Mouse (Mus musculus) stomach, embryonic 15.5 days (tissue): ENCODE data around the gene Ttc32. TPM values are rescaled to one million over a fixed set of nuclear protein-coding genes. Genes with fewer than 3 reads are reported as not detected.
A peak's percentile ranks its signal among the peaks of the same experiment; 100 is the strongest.

ENCODE experiments used
- ATAC-seq: fragments of 200-750 bp; cut with Nextera tagmentation; 2 replicates; pipeline ENCODE4 v1.8.0; 2017; ENCODE audit warnings: low read depth, moderate number of reproducible peaks, moderate TSS enrichment; ENCODE audit not compliant: insufficient read depth, low FRiP score
- H3K27ac ChIP-seq: fragments of 300-500 bp; sonication (generic); 2 replicates; pipeline ENCODE4 v1.5.1; 2015; ENCODE audit warnings: mild to moderate bottlenecking, inconsistent platforms
- H3K27me3 ChIP-seq: fragments of 300-500 bp; sonication (generic); replicated peaks from 2 replicates; pipeline ENCODE4 v1.6.1; 2015; ENCODE audit warnings: inconsistent platforms
- H3K36me3 ChIP-seq: fragments of 300-500 bp; sonication (generic); 2 replicates; pipeline ENCODE4 v1.6.1; 2015; ENCODE audit warnings: inconsistent platforms
- H3K4me1 ChIP-seq: fragments of 300-500 bp; sonication (generic); 2 replicates; pipeline ENCODE4 v1.6.1; 2015; ENCODE audit warnings: inconsistent platforms
- H3K4me2 ChIP-seq: fragments of 300-500 bp; sonication (generic); 2 replicates; pipeline ENCODE4 v1.6.1; 2015; ENCODE audit warnings: mild to moderate bottlenecking, inconsistent platforms
- H3K4me3 ChIP-seq: fragments of 300-500 bp; sonication (generic); replicated peaks from 2 replicates; pipeline ENCODE4 v1.5.1; 2015; ENCODE audit warnings: inconsistent platforms
- H3K9ac ChIP-seq: fragments of 300-500 bp; sonication (generic); 2 replicates; pipeline ENCODE4 v1.6.1; 2015; ENCODE audit warnings: inconsistent platforms
- H3K9me3 ChIP-seq: fragments of 300-500 bp; sonication (generic); 2 replicates; pipeline ENCODE4 v1.6.1; 2016; ENCODE audit warnings: inconsistent platforms
- WGBS: fragments of 180-500 bp; shearing (Covaris S2); methylation state at CpG from one replicate; pipeline ENCODE4 v1.1.7; 2015; 5-methylcytosine and 5-hydroxymethylcytosine counted together
- polyA plus RNA-seq: library from polyadenylated mRNA; unstranded; fragments of >200 nt; fragmentation: Nextera tagmentation; extraction: Ambion mirVana; gene quantifications from 2 replicates; pipeline ENCODE4 v1.2.1, GENCODE M21; 2015

The Ttc32 gene
- polyA plus RNA-seq, result 24.6 and 28.1 TPM in 2 replicates

DNA sequence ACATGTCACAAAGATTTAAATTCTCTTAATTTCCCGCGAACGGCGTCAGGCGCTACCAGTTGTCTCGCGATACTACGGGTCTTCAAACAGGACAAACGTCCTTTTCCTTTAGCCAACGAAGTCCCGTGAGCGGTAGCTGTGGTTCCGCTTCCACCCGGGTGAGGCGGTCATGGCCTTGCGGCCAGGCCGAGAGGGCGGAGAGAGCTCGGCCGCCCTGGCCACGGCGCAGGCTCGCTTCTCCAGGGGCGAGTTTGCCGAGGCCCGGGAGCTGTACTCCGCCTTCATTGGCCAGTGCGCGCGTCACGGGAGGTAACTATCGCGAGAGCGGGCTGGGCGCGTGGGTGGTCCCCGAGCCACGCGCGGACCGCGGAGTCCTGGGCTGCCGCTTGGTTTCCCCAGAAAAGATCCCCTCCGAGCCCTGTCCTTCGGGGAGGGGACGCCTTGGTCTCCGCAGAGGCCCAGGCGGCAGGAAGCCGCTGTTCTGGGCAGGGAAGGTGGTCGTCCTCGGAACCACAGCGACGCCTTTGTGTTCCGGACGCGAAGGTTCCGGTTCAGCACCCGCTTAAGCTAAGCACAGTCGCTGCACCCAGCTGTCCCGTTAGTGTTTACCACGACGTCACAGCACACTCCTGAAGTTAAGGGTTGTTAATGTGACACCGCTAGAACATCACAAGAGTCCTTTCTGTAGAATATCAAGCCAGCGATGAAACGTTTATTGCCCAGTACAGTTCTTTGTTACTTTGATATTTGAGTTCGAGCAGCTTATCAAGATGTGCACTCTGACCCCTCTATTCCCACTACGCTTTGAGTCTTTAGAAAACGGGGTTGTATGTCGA is at the start of gene Ttc32:
Ttc32 (plus strand) TSS at position 110 of the 836 bp plus-strand sequence.
- no peaks in the 10 kb centered on the region for H3K9me3 ChIP-seq
- peak within 1 kb of the TSS; percentile 64; the same call in 1 of the 2 replicates for H3K9ac ChIP-seq
- under 1% methylated on average over 69 of the region's 69 CpGs for WGBS
- no peaks in the 10 kb centered on the region for H3K27me3 ChIP-seq
- no peaks in the 10 kb centered on the region for H3K36me3 ChIP-seq
- 0 out of 2 replicates have a peak, but pooled peaks cover 3% of the 10 kb centered on the region for H3K4me1 ChIP-seq
- peak within 1 kb of the TSS; percentile 62 for H3K4me2 ChIP-seq
- ATAC-seq, result peak; percentile 92
- H3K4me3 ChIP-seq, result peak within 1 kb of the TSS; percentile 64
- peak within 1 kb of the TSS; percentile 99 for H3K27ac ChIP-seq

DNA sequence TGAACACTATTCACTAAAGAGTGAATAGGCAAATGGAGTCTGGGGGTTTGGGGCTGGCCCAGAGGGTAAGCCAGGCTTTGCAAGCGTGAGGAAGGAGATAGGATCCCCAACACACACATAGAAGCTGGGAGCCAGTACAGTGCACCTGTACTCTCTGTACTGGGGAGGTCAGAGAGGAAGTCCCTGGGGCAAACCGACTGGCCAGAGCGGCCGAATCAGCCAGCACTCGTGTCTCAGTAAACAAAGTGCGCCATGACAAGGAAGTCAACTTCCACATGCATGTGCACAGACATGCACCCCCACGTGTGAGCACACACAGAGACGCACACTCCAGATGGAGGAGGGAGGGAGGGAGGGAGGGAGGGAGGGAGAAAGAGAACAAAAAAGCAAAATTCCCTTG is 36.6 kb upstream of the Ttc32 start:
- Histone ChIP-seq H3K27me3 (no peaks in the 10 kb centered on the region), H3K36me3 (no peaks in the 10 kb centered on the region), H3K9me3 (no peaks in the 10 kb centered on the region), H3K4me1 (no peaks in the 10 kb centered on the region), H3K4me3 (no peak overlapping the region), H3K4me2 (no peak overlapping the region), H3K27ac (no peak overlapping the region), H3K9ac (no peak overlapping the region)
- ATAC-seq, result no peak
- 75% methylated on average over 8 of the region's 8 CpGs for WGBS

DNA sequence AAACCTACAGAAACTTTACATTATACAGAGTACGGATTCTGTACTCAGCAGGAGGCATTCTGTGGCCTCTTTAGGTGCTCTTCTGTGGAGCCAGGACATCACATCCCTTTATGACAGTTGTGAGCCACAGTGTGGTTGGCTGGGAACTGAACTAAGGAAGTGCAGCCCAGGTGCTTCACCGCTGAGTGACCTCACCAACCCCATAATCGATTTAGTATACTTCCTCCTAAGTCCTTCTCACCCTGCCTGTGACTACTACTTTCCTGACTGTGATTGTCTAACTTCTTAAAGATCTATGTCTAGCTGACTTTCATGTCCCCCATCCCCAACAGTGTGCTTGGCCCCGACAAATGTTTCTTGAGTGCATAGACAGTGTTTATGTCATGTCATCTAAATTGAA is 31.5 kb upstream of the Ttc32 start:
- H3K27me3 ChIP-seq, result no peaks in the 10 kb centered on the region
- no peak for ATAC-seq
- H3K4me1 ChIP-seq, result no peaks in the 10 kb centered on the region
- H3K4me2 ChIP-seq, result no peak overlapping the region
- no peaks in the 10 kb centered on the region for H3K9me3 ChIP-seq
- no peaks in the 10 kb centered on the region for H3K36me3 ChIP-seq
- H3K4me3 ChIP-seq, result no peak overlapping the region
- H3K9ac ChIP-seq, result no peak overlapping the region
- H3K27ac ChIP-seq, result no peak overlapping the region
- WGBS, result 88% methylated on average over 4 of the region's 4 CpGs

DNA sequence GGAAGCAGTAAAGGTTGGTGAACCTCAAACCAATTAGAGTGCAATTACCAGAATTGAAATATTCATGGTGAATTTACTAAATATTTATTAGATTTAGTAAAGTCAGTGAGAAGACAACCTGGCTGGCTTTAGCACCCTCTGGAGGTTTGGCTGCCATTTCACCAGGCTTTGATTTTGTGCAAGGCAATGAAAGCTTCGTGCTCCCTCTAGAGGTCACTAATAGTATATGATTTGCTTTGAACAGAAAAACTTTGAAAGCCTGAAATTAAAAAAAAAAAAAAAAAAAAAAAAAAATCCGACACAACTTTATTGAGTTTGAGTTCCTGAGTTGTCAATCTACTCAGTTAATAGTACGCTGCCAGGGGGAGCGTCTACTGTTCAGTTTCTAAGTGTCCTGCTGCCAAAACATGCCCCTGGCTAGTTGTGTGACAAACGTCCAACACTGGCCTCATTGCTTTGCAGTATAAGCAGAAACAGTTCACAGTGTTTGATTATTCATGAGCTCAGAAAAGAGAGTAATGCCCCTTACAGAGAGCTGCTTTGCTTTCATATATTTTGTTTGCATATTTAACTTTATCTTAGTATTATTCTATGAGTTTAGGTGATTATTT is 27.7 kb upstream of the Ttc32 start:
- Histone ChIP-seq H3K9ac (no peak overlapping the region), H3K4me3 (no peak overlapping the region), H3K9me3 (no peaks in the 10 kb centered on the region), H3K27ac (no peak overlapping the region), H3K4me1 (no peaks in the 10 kb centered on the region), H3K4me2 (no peak overlapping the region), H3K36me3 (no peaks in the 10 kb centered on the region), H3K27me3 (no peaks in the 10 kb centered on the region)
- WGBS, result 17% methylated on average over 5 of the region's 5 CpGs
- no peak for ATAC-seq

DNA sequence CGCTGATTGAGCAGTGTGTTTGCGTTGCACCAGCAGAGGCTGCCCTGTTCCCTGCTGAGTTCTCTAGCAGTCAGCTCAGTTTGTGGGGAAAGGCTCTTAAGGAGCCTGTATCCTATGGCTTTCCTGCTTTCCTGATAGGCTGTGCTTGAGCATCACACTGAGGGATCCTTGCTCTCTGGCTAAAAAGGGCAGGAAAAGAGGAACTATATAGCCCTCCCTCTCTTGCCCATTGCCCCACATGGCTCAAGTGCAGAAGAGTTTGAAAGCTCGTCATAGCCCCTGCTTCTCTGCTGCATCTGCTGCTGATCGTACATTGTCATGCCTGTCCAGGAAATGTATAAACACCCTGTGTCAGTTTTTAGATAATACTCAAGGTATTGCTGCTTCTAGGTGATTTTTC is 22.7 kb upstream of the Ttc32 start:
- Histone ChIP-seq H3K27me3 (no peaks in the 10 kb centered on the region), H3K27ac (no peak overlapping the region), H3K4me2 (no peak overlapping the region), H3K9me3 (no peaks in the 10 kb centered on the region), H3K36me3 (no peaks in the 10 kb centered on the region), H3K4me3 (no peak overlapping the region), H3K4me1 (no peaks in the 10 kb centered on the region), H3K9ac (no peak overlapping the region)
- no peak for ATAC-seq
- WGBS, result 55% methylated on average over 4 of the region's 4 CpGs

DNA sequence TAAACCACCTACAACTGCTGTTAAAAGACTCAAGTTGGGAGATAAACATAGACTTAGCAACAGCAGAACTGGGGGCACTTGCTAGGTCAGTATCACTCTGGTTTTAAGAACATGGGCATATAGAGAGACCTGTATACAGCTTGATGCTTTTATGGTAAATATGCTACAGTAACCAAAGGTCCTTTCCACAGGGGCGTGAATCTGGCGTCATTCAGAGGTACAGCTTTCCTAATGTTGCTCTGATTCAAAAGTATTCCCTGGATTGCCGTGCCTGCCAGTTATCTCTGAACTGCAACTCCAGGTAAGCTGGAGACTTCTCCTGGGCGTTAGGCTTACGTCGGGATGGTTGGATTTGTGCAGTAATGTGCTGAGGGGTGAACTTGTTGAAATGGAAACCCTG is 22.0 kb upstream of the Ttc32 start:
- no peaks in the 10 kb centered on the region for H3K4me1 ChIP-seq
- 0 out of 2 replicates have a peak, but pooled peaks cover 3% of the 10 kb centered on the region for H3K36me3 ChIP-seq
- 93% methylated on average over 6 of the region's 6 CpGs for WGBS
- H3K9me3 ChIP-seq, result no peaks in the 10 kb centered on the region
- H3K9ac ChIP-seq, result no peak overlapping the region
- no peak overlapping the region for H3K4me3 ChIP-seq
- H3K27ac ChIP-seq, result no peak overlapping the region
- no peaks in the 10 kb centered on the region for H3K27me3 ChIP-seq
- ATAC-seq, result no peak
- no peak overlapping the region for H3K4me2 ChIP-seq

DNA sequence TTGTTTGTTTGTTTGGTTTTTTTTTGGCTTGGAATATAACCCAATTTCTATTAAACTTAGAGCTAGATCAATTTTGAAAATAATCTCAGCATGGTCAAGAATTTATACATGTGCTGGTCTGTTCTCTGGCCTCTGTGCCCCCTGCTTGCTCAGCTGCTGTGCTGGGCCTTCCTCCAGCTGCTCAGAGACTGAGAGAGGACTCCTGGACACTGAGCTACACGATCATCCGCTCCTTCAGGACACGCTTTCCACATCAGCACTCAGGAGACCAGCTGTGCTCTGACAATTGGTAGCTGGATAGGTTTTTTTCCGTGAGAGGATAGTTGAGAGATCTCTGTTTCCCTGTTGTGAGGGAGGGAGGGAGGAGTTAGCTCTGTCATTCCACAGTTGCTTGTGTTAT is 19.5 kb upstream of the Ttc32 start:
- no peak overlapping the region for H3K4me3 ChIP-seq
- ATAC-seq, result no peak
- H3K9ac ChIP-seq, result no peak overlapping the region
- H3K27ac ChIP-seq, result no peak overlapping the region
- H3K4me1 ChIP-seq, result no peaks in the 10 kb centered on the region
- H3K4me2 ChIP-seq, result no peak overlapping the region
- 0 out of 2 replicates have a peak, but pooled peaks cover 5% of the 10 kb centered on the region for H3K36me3 ChIP-seq
- no peaks in the 10 kb centered on the region for H3K27me3 ChIP-seq
- no peaks in the 10 kb centered on the region for H3K9me3 ChIP-seq
- 68% methylated on average over 4 of the region's 4 CpGs for WGBS

DNA sequence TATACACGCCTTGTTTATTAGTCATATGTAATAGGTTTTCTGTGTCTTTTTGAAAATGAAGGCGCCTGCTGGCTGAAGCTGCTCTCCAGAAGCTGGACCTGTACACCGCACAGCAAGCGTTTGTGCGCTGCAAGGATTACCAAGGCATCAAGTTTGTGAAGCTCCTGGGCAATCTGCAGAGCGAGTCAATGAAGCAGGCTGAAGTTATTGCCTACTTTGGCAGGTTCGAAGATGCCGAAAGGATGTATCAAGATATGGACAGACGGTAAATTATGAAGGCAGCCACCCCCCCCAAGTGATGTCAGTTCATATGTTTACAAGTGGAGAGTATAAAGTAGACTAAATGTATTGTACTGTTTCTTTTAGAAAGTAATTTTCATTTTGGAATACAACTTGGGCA is 13.4 kb upstream of the Ttc32 start:
- no peak overlapping the region for H3K4me2 ChIP-seq
- H3K9ac ChIP-seq, result no peak overlapping the region
- no peaks in the 10 kb centered on the region for H3K4me1 ChIP-seq
- no peak overlapping the region for H3K27ac ChIP-seq
- no peaks in the 10 kb centered on the region for H3K27me3 ChIP-seq
- H3K9me3 ChIP-seq, result no peaks in the 10 kb centered on the region
- ATAC-seq, result no peak
- H3K4me3 ChIP-seq, result no peak overlapping the region
- 92% methylated on average over 9 of the region's 9 CpGs for WGBS
- 0 out of 2 replicates have a peak, but pooled peaks cover 5% of the 10 kb centered on the region for H3K36me3 ChIP-seq

DNA sequence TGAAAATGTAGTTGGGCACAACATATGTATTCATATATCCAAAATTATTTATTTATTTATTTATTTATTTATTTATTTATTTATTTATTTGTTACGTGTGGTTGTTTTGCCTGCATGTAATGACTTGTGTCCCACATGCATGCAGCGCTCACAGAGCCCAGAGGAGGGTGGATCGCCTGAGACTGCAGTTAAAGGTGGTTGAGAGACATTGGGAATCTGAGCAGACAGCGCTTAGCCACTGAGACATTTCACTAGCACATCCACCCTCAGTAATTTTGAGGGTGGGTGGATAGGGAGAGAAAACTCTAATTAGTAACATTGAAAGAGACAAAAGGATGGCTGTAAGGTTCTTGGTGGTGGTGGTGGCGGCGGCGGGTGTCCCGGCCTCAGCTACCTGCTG is 9.4 kb upstream of the Ttc32 start:
- H3K27ac ChIP-seq, result no peak overlapping the region
- no peak overlapping the region for H3K4me2 ChIP-seq
- H3K27me3 ChIP-seq, result no peaks in the 10 kb centered on the region
- no peaks in the 10 kb centered on the region for H3K36me3 ChIP-seq
- no peaks in the 10 kb centered on the region for H3K4me1 ChIP-seq
- H3K9me3 ChIP-seq, result no peaks in the 10 kb centered on the region
- no peak overlapping the region for H3K4me3 ChIP-seq
- 90% methylated on average over 8 of the region's 8 CpGs for WGBS
- ATAC-seq, result no peak
- H3K9ac ChIP-seq, result no peak overlapping the region

DNA sequence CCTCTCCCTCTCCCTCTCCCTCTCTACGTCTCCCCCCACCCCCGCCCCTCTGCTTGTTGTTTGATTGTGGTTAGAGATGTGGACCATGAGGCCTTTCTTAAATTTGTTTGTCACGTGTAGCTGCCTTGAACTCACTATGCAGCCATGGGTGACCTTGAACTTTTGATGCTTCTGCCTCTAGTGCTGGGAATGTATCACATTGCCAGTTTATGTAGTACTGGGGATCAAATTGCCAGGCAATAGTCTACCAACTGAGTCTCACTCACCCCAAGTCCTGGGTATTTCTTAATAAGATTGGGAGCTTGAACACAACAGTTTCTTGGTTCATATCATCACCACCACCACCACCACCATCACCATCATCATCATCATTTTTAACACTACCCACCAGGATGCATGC is 8.8 kb upstream of the Ttc32 start:
- 72% methylated on average over 3 of the region's 3 CpGs for WGBS
- no peak overlapping the region for H3K27ac ChIP-seq

DNA sequence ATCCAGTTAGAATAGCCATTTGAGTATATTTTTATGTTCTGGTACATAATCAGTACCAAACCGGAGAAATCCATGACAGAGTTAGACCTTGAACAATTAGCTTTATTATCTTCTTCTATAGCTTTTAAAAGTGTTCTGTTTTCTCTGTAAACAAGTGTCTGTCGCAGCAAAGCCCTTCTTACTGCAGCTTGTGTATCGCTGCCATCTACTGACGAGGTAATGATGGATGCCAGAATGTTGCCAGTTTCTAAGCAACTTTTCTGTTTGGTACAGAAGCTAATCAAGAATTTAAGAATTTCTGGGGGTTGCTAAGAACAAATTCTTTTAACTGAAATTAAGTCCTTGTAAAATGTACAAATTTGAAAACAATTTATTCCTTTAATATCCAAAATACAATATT is 6.8 kb upstream of the Ttc32 start:
- no peak overlapping the region for H3K4me3 ChIP-seq
- no peaks in the 10 kb centered on the region for H3K27me3 ChIP-seq
- H3K9me3 ChIP-seq, result no peaks in the 10 kb centered on the region
- no peak overlapping the region for H3K9ac ChIP-seq
- no peak overlapping the region for H3K27ac ChIP-seq
- H3K4me1 ChIP-seq, result no peaks in the 10 kb centered on the region
- no peaks in the 10 kb centered on the region for H3K36me3 ChIP-seq
- WGBS, result 53% methylated on average over 4 of the region's 4 CpGs
- H3K4me2 ChIP-seq, result no peak overlapping the region
- no peak for ATAC-seq

More for the DNA sequence above, 8.8 kb upstream of the Ttc32 start:
- Histone ChIP-seq H3K4me1 (no peaks in the 10 kb centered on the region), H3K4me2 (no peak overlapping the region), H3K4me3 (no peak overlapping the region), H3K36me3 (no peaks in the 10 kb centered on the region), H3K27me3 (no peaks in the 10 kb centered on the region), H3K9me3 (no peaks in the 10 kb centered on the region), H3K9ac (no peak overlapping the region)
- no peak for ATAC-seq

DNA sequence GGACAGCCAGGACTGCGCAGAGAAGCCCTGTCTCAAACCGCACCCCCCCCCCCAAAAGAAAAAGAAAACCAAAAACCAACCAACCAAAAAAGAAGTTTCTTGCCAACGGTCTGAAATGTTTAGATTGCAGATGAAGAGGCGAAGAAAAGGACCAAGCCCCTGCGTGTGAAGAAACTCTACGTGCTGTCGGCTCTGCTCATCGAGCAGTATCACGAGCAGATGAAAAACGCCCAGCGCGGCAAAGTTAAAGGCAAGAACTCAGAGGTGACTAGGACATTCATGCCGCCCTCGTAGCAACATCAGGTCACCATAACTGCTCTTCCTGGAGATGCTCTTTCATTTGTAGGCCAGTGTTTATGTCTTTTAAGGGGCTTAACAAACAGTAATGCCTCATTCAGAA is 5.7 kb upstream of the Ttc32 start:
- ATAC-seq, result no peak
- H3K9ac ChIP-seq, result no peak overlapping the region
- no peaks in the 10 kb centered on the region for H3K4me1 ChIP-seq
- no peak overlapping the region for H3K4me2 ChIP-seq
- no peak overlapping the region for H3K4me3 ChIP-seq
- 85% methylated on average over 14 of the region's 14 CpGs for WGBS
- H3K27me3 ChIP-seq, result no peaks in the 10 kb centered on the region
- no peak overlapping the region for H3K27ac ChIP-seq
- H3K9me3 ChIP-seq, result no peaks in the 10 kb centered on the region
- no peaks in the 10 kb centered on the region for H3K36me3 ChIP-seq
